Mouse (Mus musculus): Measurements from ENCODE around the gene Gm17124. TPM values are rescaled to one million over a fixed set of nuclear protein-coding genes. Genes with fewer than 3 reads are reported as not detected.
"Not testable (repeated sequence)": the region's sequence is repeated elsewhere in the genome, so short reads cannot be mapped to it uniquely, and the experiment has no call there.

The Gm17124 gene
- polyA plus RNA-seq (2014; fragmentation: Nextera tagmentation; extraction: Ambion mirVana) = not detected in 2 replicates

- H3K4me3 ChIP-seq (ENCODE audit: low read depth, low read length); ATAC-seq (replicated peaks; ENCODE audit: insufficient number of reproducible peaks, low FRiP score, low TSS enrichment, low read depth); DNase-seq (ENCODE audit: low spot score); H3K36me3 ChIP-seq (replicated peaks; ENCODE audit: control insufficient read depth, insufficient read depth, low read depth, low read length); H3K27me3 ChIP-seq (ENCODE audit: control insufficient read depth, insufficient read depth, low read length); H3K9me3 ChIP-seq (replicated peaks; ENCODE audit: control insufficient read depth, low read length); H3K4me1 ChIP-seq (ENCODE audit: control insufficient read depth, insufficient read depth, low read length); H3K27ac ChIP-seq (replicated peaks; ENCODE audit: low read depth, low read length); H3K9ac ChIP-seq (replicated peaks; ENCODE audit: low read length); H3K4me2 ChIP-seq (ENCODE audit: low read depth, low read length): not testable (repeated sequence)
- WGBS = no CpG with 5 or more reads among the region's 3 CpGs
Observed at GRCm38 (mm10) chr14:42599782-42600181, at the start of gene Gm17124. Gene Gm17124 (minus strand): TSS chr14:42599882.

GRCm38 (mm10) chr14:42641817-42642216, 42.1 kb upstream of the Gm17124 start, which contains the start of gene Gm3633:
Gene Gm3633 (minus strand): TSS chr14:42641917.
- WGBS = no CpG with 5 or more reads among the region's 2 CpGs

More at GRCm38 (mm10) chr14:42641817-42642216, 42.1 kb upstream of the Gm17124 start, which contains the start of gene Gm3633:
- H3K4me3 ChIP-seq (ENCODE audit: low read depth, low read length); H3K27ac ChIP-seq (replicated peaks; ENCODE audit: low read depth, low read length); H3K9ac ChIP-seq (replicated peaks; ENCODE audit: low read length); ATAC-seq (replicated peaks; ENCODE audit: insufficient number of reproducible peaks, low FRiP score, low TSS enrichment, low read depth); H3K9me3 ChIP-seq (replicated peaks; ENCODE audit: control insufficient read depth, low read length); H3K27me3 ChIP-seq (ENCODE audit: control insufficient read depth, insufficient read depth, low read length); H3K4me1 ChIP-seq (ENCODE audit: control insufficient read depth, insufficient read depth, low read length); H3K36me3 ChIP-seq (replicated peaks; ENCODE audit: control insufficient read depth, insufficient read depth, low read depth, low read length); DNase-seq (ENCODE audit: low spot score); H3K4me2 ChIP-seq (ENCODE audit: low read depth, low read length): not testable (repeated sequence)

Small RNAs within 50 kb of the gene (microRNA-seq; reads per million reads assigned to microRNA genes)
- gene Gm23620 (ENCODE audit: borderline number of aligned reads) = not detected
- gene Gm25228 (ENCODE audit: borderline number of aligned reads) = not detected

Other genes with a start within 250 kb of the Gm17124 start
- not detected in 2 replicates for gene Gm8005, start 160.2 kb downstream of the Gm17124 start, polyA plus RNA-seq (2014; fragmentation: Nextera tagmentation; extraction: Ambion mirVana)
- not detected in 2 replicates for gene Gm8011, start 136.0 kb downstream of the Gm17124 start, polyA plus RNA-seq (2014; fragmentation: Nextera tagmentation; extraction: Ambion mirVana)
- gene Gm8020, start 97.5 kb downstream of the Gm17124 start, polyA plus RNA-seq (2014; fragmentation: Nextera tagmentation; extraction: Ambion mirVana) = not detected in 2 replicates
- gene Gm8024, start 75.6 kb downstream of the Gm17124 start, polyA plus RNA-seq (2014; fragmentation: Nextera tagmentation; extraction: Ambion mirVana) = not detected in 2 replicates
- not detected in 2 replicates for gene Gm3633, start 42.0 kb upstream of the Gm17124 start, polyA plus RNA-seq (2014; fragmentation: Nextera tagmentation; extraction: Ambion mirVana)
- not detected in 2 replicates for gene Gm10378, start 56.1 kb upstream of the Gm17124 start, polyA plus RNA-seq (2014; fragmentation: Nextera tagmentation; extraction: Ambion mirVana)
- not detected in 2 replicates for gene Gm3015, start 168.9 kb upstream of the Gm17124 start, polyA plus RNA-seq (2014; fragmentation: Nextera tagmentation; extraction: Ambion mirVana)
- gene Gm10377, start 198.1 kb upstream of the Gm17124 start, polyA plus RNA-seq (2014; fragmentation: Nextera tagmentation; extraction: Ambion mirVana) = not detected in 2 replicates